ENCODE assay signal across 8 mouse cellular contexts in the genomic region with DNA sequence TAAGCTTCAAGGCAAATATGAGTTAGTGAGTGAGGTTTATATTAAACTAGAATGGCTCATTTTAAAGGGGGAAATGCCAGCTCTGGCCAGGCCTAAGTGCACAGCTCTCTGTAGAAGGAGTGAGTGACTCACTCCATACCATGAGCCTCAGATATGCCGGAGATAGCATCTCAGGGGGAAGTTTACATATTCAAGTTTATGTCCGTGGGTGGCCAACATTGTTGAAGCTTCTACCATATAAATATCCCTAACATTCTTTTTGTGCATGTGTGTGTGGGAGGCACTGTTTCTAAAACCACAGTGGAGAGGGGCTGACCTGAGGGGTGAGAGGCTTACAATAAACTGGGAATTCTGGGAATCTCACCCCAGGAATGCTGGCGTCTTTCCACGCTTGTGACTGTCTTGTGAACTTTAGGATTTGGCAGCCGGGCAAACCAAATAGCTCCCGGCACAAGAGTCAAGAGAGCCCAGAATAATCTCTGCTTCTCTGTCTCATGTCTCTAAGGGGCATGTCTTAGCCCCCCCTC. TPM values are rescaled to one million over a fixed set of nuclear protein-coding genes. Genes with fewer than 3 reads are reported as not detected.
DNase-seq lines count a peak whose midpoint lies in the region; ATAC-seq lines count a peak whose summit lies in the region.

No protein-coding gene starts in this region.

- intact Hi-C loops in gastrocnemius, postnatal 14 days (cut with DNase I; ENCODE audit: low total_unique reads): no loop called here

- peaks cover 42% of the 10 kb centered on the region for H3K4me1 ChIP-seq in heart, embryonic 13.5 days
- H3K4me1 ChIP-seq in stomach, embryonic 14.5 days (ENCODE audit: control insufficient read depth, insufficient read depth, low read length): peaks cover 28% of the 10 kb centered on the region

- no peak for ATAC-seq in heart, embryonic 13.5 days (ENCODE audit: extremely low read depth, insufficient number of reproducible peaks, low FRiP score, low TSS enrichment)
- ATAC-seq in stomach, embryonic 14.5 days (ENCODE audit: insufficient number of reproducible peaks, insufficient read depth, low FRiP score, low read depth): peak; percentile 85

- H3K9me3 ChIP-seq in heart, embryonic 13.5 days: no peaks in the 10 kb centered on the region
- no peaks in the 10 kb centered on the region for H3K9me3 ChIP-seq in stomach, embryonic 14.5 days (ENCODE audit: control insufficient read depth, low read depth, low read length)

- DNase-seq in ovary, adult 18-20 months (ENCODE audit: low spot score): peak; percentile 47
- no peak for DNase-seq in ovary, postnatal 10 days (ENCODE audit: low spot score)
- DNase-seq in left cerebral cortex, adult 11 months (ENCODE audit: low spot score): peak; percentile 35
- no peak for DNase-seq in layer of hippocampus, adult 8-10 months (ENCODE audit: low spot score in 2 of 2)
- no peak for DNase-seq in embryo, embryonic 9.5 days (ENCODE audit: extremely low spot score)
- no peak for DNase-seq in gastrocnemius, postnatal 14 days

- H3K4me2 ChIP-seq in heart, embryonic 13.5 days: no peak overlapping the region
- H3K4me2 ChIP-seq in stomach, embryonic 14.5 days (replicated peaks; ENCODE audit: low read depth, low read length): 0 out of 2 replicates have a peak overlapping the region, but pooled peaks have one; percentile 5

- peak overlapping the region; percentile 3; the same call in 1 of the 2 replicates for H3K9ac ChIP-seq in heart, embryonic 13.5 days
- H3K9ac ChIP-seq in stomach, embryonic 14.5 days (replicated peaks; ENCODE audit: low read depth, low read length): no peak overlapping the region

- no peaks in the 10 kb centered on the region for H3K27me3 ChIP-seq in heart, embryonic 13.5 days (replicated peaks)
- no peaks in the 10 kb centered on the region for H3K27me3 ChIP-seq in stomach, embryonic 14.5 days (ENCODE audit: control insufficient read depth, insufficient read depth, low read length)

- WGBS in heart, embryonic 13.5 days: 18% methylated on average over 6 of the region's 6 CpGs
- WGBS in stomach, embryonic 14.5 days: 9% methylated on average over 6 of the region's 6 CpGs

- H3K4me3 ChIP-seq in heart, embryonic 13.5 days: no peak overlapping the region
- no peak overlapping the region for H3K4me3 ChIP-seq in stomach, embryonic 14.5 days (ENCODE audit: low read depth, low read length)

- no peaks in the 10 kb centered on the region for H3K36me3 ChIP-seq in heart, embryonic 13.5 days
- H3K36me3 ChIP-seq in stomach, embryonic 14.5 days (ENCODE audit: control insufficient read depth, insufficient read depth, low read length): no peaks in the 10 kb centered on the region

- H3K27ac ChIP-seq in heart, embryonic 13.5 days (replicated peaks): peak overlapping the region; percentile 70
- peak overlapping the region; percentile 96 for H3K27ac ChIP-seq in stomach, embryonic 14.5 days (ENCODE audit: low read length)

RNA-seq across cellular contexts. Expression of gene Lactb, which starts 13.7 kb away (rescaled TPM):
- polyA plus RNA-seq in heart, embryonic 13.5 days (2015; fragmentation: Nextera tagmentation; extraction: Ambion mirVana): 6.2 and 7.0 TPM in 2 replicates
- polyA plus RNA-seq in stomach, embryonic 14.5 days (2014; fragmentation: Nextera tagmentation; extraction: Ambion mirVana): 11.7 and 12.4 TPM in 2 replicates
- 10 to 100 TPM; 13.8 to 17.4 (median 16.6) TPM for total RNA-seq in layer of hippocampus, adult 8-10 months (2022)
- 10 to 100 TPM; 21.3 to 21.6 TPM for total RNA-seq in gastrocnemius, postnatal 14 days (2021)

RNA-seq across cellular contexts. Expression of gene Rps27l, which starts 43.1 kb away (rescaled TPM):
- polyA plus RNA-seq in heart, embryonic 13.5 days (2015; fragmentation: Nextera tagmentation; extraction: Ambion mirVana): 523 and 569 TPM in 2 replicates
- polyA plus RNA-seq in stomach, embryonic 14.5 days (2014; fragmentation: Nextera tagmentation; extraction: Ambion mirVana): 688 and 708 TPM in 2 replicates
- 10 to 100 TPM; 38.7 to 48.0 (median 44.1) TPM for total RNA-seq in layer of hippocampus, adult 8-10 months (2022)
- 100 to 1,000 TPM; 179 to 205 TPM for total RNA-seq in gastrocnemius, postnatal 14 days (2021)

Comparison
In these comparisons a context has a peak if more than half of its experiments do, and no peak if none do; other contexts are left out.
1. DNase-seq: peak in ovary, adult 18-20 months (single experiment) and left cerebral cortex, adult 11 months (single experiment); none in ovary, postnatal 10 days (single experiment), layer of hippocampus, adult 8-10 months (0 of 2), embryo, embryonic 9.5 days (single experiment) and gastrocnemius, postnatal 14 days (single experiment).